Mouse (Mus musculus) embryonic facial prominence, embryonic 10.5 days (tissue): ENCODE measurements around the gene F11r. TPM values are rescaled to one million over a fixed set of nuclear protein-coding genes. Genes with fewer than 3 reads are reported as not detected.
A peak's percentile ranks its signal among the peaks of the same experiment; 100 is the strongest.

ENCODE experiments used
- DNase-seq: peaks from one replicate; pipeline ENCODE4 v3.0.0-alpha.2; 2017; ENCODE audit warnings: low spot score
- H3K27ac ChIP-seq: fragments of 300-500 bp; sonication (generic); replicated peaks from 2 replicates; pipeline ENCODE4 v1.5.1; 2016; ENCODE audit warnings: mild to moderate bottlenecking
- H3K27me3 ChIP-seq: fragments of 300-500 bp; sonication (generic); replicated peaks from 2 replicates; pipeline ENCODE4 v1.6.1; 2016; ENCODE audit warnings: low read depth, mild to moderate bottlenecking; ENCODE audit not compliant: poor library complexity, severe bottlenecking
- H3K36me3 ChIP-seq: fragments of 300-500 bp; sonication (generic); replicated peaks from 2 replicates; pipeline ENCODE4 v1.6.1; 2016; ENCODE audit warnings: mild to moderate bottlenecking, moderate library complexity
- H3K4me1 ChIP-seq: fragments of 300-500 bp; sonication (generic); 2 replicates; pipeline ENCODE4 v1.6.1; 2016
- H3K4me3 ChIP-seq: fragments of 300-500 bp; sonication (generic); 2 replicates; pipeline ENCODE4 v1.5.1; 2016; ENCODE audit warnings: mild to moderate bottlenecking, moderate library complexity
- H3K9me3 ChIP-seq: fragments of 300-500 bp; sonication (generic); 2 replicates; pipeline ENCODE4 v1.6.1; 2016; ENCODE audit warnings: mild to moderate bottlenecking
- WGBS: fragments of 180-500 bp; shearing (Covaris S2); methylation state at CpG from one replicate; pipeline ENCODE4 v1.1.7; 2016; 5-methylcytosine and 5-hydroxymethylcytosine counted together
- polyA plus RNA-seq: library from polyadenylated mRNA; unstranded; fragments of >200 nt; fragmentation: Nextera tagmentation; extraction: Ambion mirVana; gene quantifications from 2 replicates; pipeline ENCODE4 v1.2.1, GENCODE M21; 2016

F11r gene
- polyA plus RNA-seq, 1 experiment from 2014 or later: 34.7 TPM

GRCm38 (mm10) chr1:171477758-171478545 lies 40.6 kb downstream of the F11r start:
- 59% methylated on average over 27 of the region's 27 CpGs for WGBS
- Histone ChIP-seq H3K9me3 (peaks cover 9% of the 10 kb centered on the region), H3K27me3 (no peaks in the 10 kb centered on the region), H3K27ac (peak overlapping the region; percentile 65; the same call in 1 of the 2 replicates), H3K36me3 (no peaks in the 10 kb centered on the region), H3K4me1 (0 out of 2 replicates have a peak, but pooled peaks cover 4% of the 10 kb centered on the region), H3K4me3 (peak overlapping the region; percentile 49)
- DNase-seq: peak; percentile 31

DNA sequence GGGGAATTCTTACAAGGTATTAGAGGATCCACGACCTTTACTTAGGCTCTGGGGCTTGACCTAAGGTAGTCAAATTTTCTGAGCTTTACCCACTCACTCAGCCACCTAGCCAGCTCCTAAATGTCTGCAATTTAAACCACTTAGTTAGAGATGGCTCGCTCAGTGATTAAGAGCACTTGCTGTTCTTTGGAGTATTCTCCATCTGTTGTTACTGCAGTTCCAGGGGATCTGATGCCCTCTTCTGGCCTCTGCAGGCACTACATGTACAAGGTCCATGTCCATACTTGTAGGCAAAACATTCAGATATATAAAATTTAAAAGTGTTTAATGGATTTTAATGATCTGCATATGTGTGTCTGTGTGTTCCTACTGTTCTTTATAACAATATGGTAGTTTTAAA lies 41.6 kb downstream of the F11r start:
- Histone ChIP-seq H3K27me3 (no peaks in the 10 kb centered on the region), H3K9me3 (peaks cover 14% of the 10 kb centered on the region), H3K4me3 (no peak overlapping the region), H3K27ac (no peak overlapping the region), H3K4me1 (0 out of 2 replicates have a peak, but pooled peaks cover 4% of the 10 kb centered on the region), H3K36me3 (no peaks in the 10 kb centered on the region)
- peak; percentile 58 for DNase-seq
- WGBS: 55% methylated on average over 2 of the region's 2 CpGs

GRCm38 (mm10) chr1:171494241-171494640 lies 56.9 kb downstream of the F11r start:
- no peaks in the 10 kb centered on the region for H3K36me3 ChIP-seq
- peaks cover 19% of the 10 kb centered on the region for H3K9me3 ChIP-seq
- no peaks in the 10 kb centered on the region for H3K27me3 ChIP-seq
- peaks cover 3% of the 10 kb centered on the region; the same call in 1 of the 2 replicates for H3K4me1 ChIP-seq
- H3K4me3 ChIP-seq: no peak overlapping the region
- H3K27ac ChIP-seq: no peak overlapping the region
- DNase-seq: no peak
- 92% methylated on average over 13 of the region's 13 CpGs for WGBS

DNA sequence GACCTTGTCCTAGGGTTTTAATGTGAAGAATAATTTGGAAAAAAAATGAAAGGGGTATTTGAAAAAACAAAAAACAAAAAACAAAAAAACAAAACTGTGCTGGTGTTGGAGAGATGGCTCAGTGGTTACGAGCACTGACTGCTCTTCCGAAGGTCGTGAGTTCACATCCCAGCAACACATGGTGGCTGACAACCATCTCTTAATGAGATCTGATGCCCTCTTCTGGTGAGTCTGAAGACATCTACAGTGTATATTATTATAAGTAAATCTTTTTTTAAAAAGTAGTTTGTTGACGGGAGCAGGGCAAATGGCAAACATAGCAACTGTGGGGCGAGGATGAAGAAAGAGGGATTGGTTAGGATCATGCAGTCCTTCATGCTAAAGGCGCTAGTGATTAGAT lies 58.0 kb downstream of the F11r start:
- Histone ChIP-seq H3K4me1 (peaks cover 3% of the 10 kb centered on the region; the same call in 1 of the 2 replicates), H3K9me3 (peaks cover 11% of the 10 kb centered on the region), H3K4me3 (no peak overlapping the region), H3K36me3 (no peaks in the 10 kb centered on the region), H3K27me3 (no peaks in the 10 kb centered on the region), H3K27ac (no peak overlapping the region)
- WGBS: 87% methylated on average over 6 of the region's 6 CpGs
- no peak for DNase-seq

DNA sequence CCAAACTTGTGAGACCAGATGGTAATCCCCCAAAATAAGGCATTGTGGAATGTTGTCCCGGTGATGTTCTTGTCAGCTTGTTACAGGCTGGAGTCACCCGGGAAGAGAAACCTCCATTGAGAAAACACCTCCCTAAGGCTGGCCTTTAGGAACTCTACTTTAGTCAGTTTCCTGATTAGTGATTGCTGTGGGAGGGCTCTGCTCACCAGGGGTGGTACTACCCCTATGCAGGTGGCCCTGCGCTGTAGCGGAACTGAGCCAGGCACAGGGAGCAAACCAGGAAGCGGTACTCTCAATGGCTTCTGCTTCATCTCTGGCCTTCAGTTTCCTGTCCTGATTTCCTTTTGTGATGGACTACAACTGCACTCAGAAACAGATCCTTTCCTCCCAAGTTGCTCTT lies 62.5 kb downstream of the F11r start:
- H3K4me3 ChIP-seq: no peak overlapping the region
- H3K27me3 ChIP-seq: no peaks in the 10 kb centered on the region
- H3K36me3 ChIP-seq: no peaks in the 10 kb centered on the region
- H3K27ac ChIP-seq: no peak overlapping the region
- DNase-seq: no peak
- 79% methylated on average over 5 of the region's 5 CpGs for WGBS
- peaks cover 14% of the 10 kb centered on the region for H3K4me1 ChIP-seq
- H3K9me3 ChIP-seq: no peaks in the 10 kb centered on the region

GRCm38 (mm10) chr1:171501016-171501610 lies 63.8 kb downstream of the F11r start:
- Histone ChIP-seq H3K4me3 (0 out of 2 replicates have a peak overlapping the region, but pooled peaks have one; percentile 37), H3K36me3 (no peaks in the 10 kb centered on the region), H3K27ac (no peak overlapping the region; the same call in 1 of the 2 replicates), H3K27me3 (no peaks in the 10 kb centered on the region), H3K4me1 (peaks cover 14% of the 10 kb centered on the region), H3K9me3 (no peaks in the 10 kb centered on the region)
- no peak for DNase-seq
- WGBS: 63% methylated on average over 6 of the region's 6 CpGs

DNA sequence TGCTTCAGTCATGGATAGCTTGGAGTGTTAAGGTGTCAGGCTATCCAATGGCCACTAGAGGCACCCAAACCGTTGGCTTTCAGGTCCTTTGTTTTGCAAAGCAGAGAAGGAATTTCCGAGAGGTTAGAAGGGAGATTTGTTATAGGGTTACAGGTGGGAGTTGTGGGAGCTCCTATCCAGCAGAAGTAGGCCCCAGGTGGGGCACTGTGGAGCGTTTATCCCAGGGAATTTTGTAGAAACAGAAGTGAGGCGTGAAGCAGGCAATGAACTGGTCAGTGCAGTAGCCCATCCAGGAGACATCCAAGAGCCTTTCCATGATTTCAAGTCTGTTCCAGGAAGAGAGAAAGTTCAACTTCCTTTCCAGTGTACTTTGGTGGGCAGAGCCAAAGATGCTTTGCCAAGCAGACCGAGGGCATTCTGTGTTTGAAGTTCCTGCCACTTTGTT lies 64.3 kb downstream of the F11r start:
- peak overlapping the region; percentile 79 for H3K27ac ChIP-seq
- H3K27me3 ChIP-seq: no peaks in the 10 kb centered on the region
- H3K9me3 ChIP-seq: no peaks in the 10 kb centered on the region
- DNase-seq: peak; percentile 63
- no peaks in the 10 kb centered on the region for H3K36me3 ChIP-seq
- 5% methylated on average over 5 of the region's 5 CpGs for WGBS
- H3K4me3 ChIP-seq: peak overlapping the region; percentile 37
- H3K4me1 ChIP-seq: peaks cover 14% of the 10 kb centered on the region

GRCm38 (mm10) chr1:171502388-171503249 lies 65.3 kb downstream of the F11r start:
- H3K4me3 ChIP-seq: peak overlapping the region; percentile 71
- under 1% methylated on average over 14 of the region's 14 CpGs for WGBS
- no peaks in the 10 kb centered on the region for H3K27me3 ChIP-seq
- peak overlapping the region; percentile 90 for H3K27ac ChIP-seq
- no peaks in the 10 kb centered on the region for H3K9me3 ChIP-seq
- DNase-seq: peak; percentile 66
- H3K4me1 ChIP-seq: peaks cover 14% of the 10 kb centered on the region
- no peaks in the 10 kb centered on the region for H3K36me3 ChIP-seq

GRCm38 (mm10) chr1:171503250-171503591 lies 65.9 kb downstream of the F11r start, which contains the start of gene Alyref2:
Gene Alyref2, plus strand, starts transcription at chr1:171503478.
- WGBS: under 1% methylated on average over 19 of the region's 19 CpGs
- Histone ChIP-seq H3K36me3 (no peaks in the 10 kb centered on the region), H3K27ac (peak within 1 kb of the TSS; percentile 90), H3K4me3 (peak within 1 kb of the TSS; percentile 71), H3K9me3 (no peaks in the 10 kb centered on the region), H3K4me1 (peaks cover 14% of the 10 kb centered on the region), H3K27me3 (no peaks in the 10 kb centered on the region)
- peak; percentile 95 for DNase-seq

- under 1% methylated on average over 53 of the region's 53 CpGs for WGBS
Observed at GRCm38 (mm10) chr1:171503592-171504291, 66.4 kb downstream of the F11r start.

DNA sequence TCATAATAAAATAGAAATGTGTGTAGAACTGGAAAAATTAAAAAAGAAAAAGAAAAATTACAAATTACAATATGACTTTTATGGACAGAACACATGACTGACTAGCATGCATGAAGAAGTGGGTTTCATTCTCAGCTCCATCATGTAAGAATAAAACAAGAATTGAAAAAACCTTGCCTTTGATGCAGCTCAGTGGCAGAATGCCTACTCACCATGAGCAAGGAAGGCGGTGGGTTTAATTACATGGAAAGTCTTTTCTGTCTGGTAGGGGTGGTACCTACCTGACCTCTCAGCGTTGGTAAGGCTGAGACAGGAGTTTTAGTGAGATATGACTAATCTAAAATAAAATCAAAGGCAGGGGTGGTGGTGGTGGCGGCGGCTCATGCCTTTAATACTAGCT lies 67.3 kb downstream of the F11r start:
- 86% methylated on average over 4 of the region's 4 CpGs for WGBS

More at GRCm38 (mm10) chr1:171503592-171504291, 66.4 kb downstream of the F11r start:
- Histone ChIP-seq H3K9me3 (no peaks in the 10 kb centered on the region), H3K4me1 (peaks cover 13% of the 10 kb centered on the region), H3K27ac (peak overlapping the region; percentile 90), H3K4me3 (peak overlapping the region; percentile 71), H3K27me3 (no peaks in the 10 kb centered on the region), H3K36me3 (no peaks in the 10 kb centered on the region)
- peak; percentile 74 for DNase-seq

GRCm38 (mm10) chr1:171513234-171513633 lies 75.9 kb downstream of the F11r start:
- DNase-seq: no peak
- WGBS: 95% methylated on average over 2 of the region's 2 CpGs
- Histone ChIP-seq H3K4me1 (no peaks in the 10 kb centered on the region), H3K36me3 (no peaks in the 10 kb centered on the region), H3K27me3 (no peaks in the 10 kb centered on the region), H3K27ac (no peak overlapping the region), H3K9me3 (no peaks in the 10 kb centered on the region), H3K4me3 (no peak overlapping the region)

More for the DNA sequence above, 67.3 kb downstream of the F11r start:
- peaks cover 11% of the 10 kb centered on the region for H3K4me1 ChIP-seq
- DNase-seq: no peak
- no peaks in the 10 kb centered on the region for H3K36me3 ChIP-seq
- no peak overlapping the region for H3K27ac ChIP-seq
- H3K9me3 ChIP-seq: no peaks in the 10 kb centered on the region
- H3K27me3 ChIP-seq: no peaks in the 10 kb centered on the region
- H3K4me3 ChIP-seq: peak overlapping the region; percentile 71
